Mouse (Mus musculus) intestine, postnatal 0 days (tissue): ENCODE measurements around the gene Lpcat1. TPM values are rescaled to one million over a fixed set of nuclear protein-coding genes. Genes with fewer than 3 reads are reported as not detected.

Experiments
- ATAC-seq: fragments of 200-750 bp; cut with Nextera tagmentation; 2 replicates; pipeline ENCODE4 v1.8.0; 2017; ENCODE audit warnings: mild to moderate bottlenecking, moderate TSS enrichment, moderate library complexity
- H3K27ac ChIP-seq: fragments of 300-500 bp; sonication (generic); 2 replicates; pipeline ENCODE4 v1.5.1; 2014; ENCODE audit warnings: mild to moderate bottlenecking, low read depth, low read length, moderate library complexity
- H3K27me3 ChIP-seq: fragments of 300-500 bp; sonication (generic); replicated peaks from 2 replicates; pipeline ENCODE4 v1.6.1; 2014; ENCODE audit warnings: low read length, mixed read lengths; ENCODE audit not compliant: control insufficient read depth, insufficient read depth
- H3K36me3 ChIP-seq: fragments of 300-500 bp; sonication (generic); 2 replicates; pipeline ENCODE4 v1.6.1; 2014; ENCODE audit warnings: mild to moderate bottlenecking, moderate library complexity; ENCODE audit not compliant: control insufficient read depth, insufficient read depth
- H3K4me1 ChIP-seq: fragments of 300-500 bp; sonication (generic); replicated peaks from 2 replicates; pipeline ENCODE4 v1.6.1; 2014; ENCODE audit warnings: antibody characterized with exemption, low read length, mixed read lengths; ENCODE audit not compliant: control insufficient read depth, insufficient read depth
- H3K4me2 ChIP-seq: fragments of 300-500 bp; sonication (generic); replicated peaks from 2 replicates; pipeline ENCODE4 v1.6.1; 2014; ENCODE audit warnings: low read depth, mild to moderate bottlenecking, moderate library complexity
- H3K4me3 ChIP-seq: fragments of 300-500 bp; sonication (generic); 2 replicates; pipeline ENCODE4 v1.5.1; 2014; ENCODE audit warnings: low read depth, low read length
- H3K9ac ChIP-seq: fragments of 300-500 bp; sonication (generic); 2 replicates; pipeline ENCODE4 v1.6.1; 2014; ENCODE audit warnings: mild to moderate bottlenecking, low read depth, low read length
- H3K9me3 ChIP-seq: fragments of 300-500 bp; sonication (generic); 2 replicates; pipeline ENCODE4 v1.6.1; 2016; ENCODE audit warnings: mixed run types; ENCODE audit not compliant: control insufficient read depth
- CTCF ChIP-seq: sonication (generic); IDR thresholded peaks from 2 replicates; pipeline ENCODE4 v1.5.1; 2016; ENCODE audit warnings: low read depth, mild to moderate bottlenecking, control low read depth, antibody characterized with exemption, moderate library complexity
- WGBS: fragments of 180-500 bp; shearing (Covaris S2); extraction: QIAGEN DNeasy Blood & Tissue Kit; methylation state at CpG from one replicate; pipeline ENCODE4 v1.1.7; 2014; 5-methylcytosine and 5-hydroxymethylcytosine counted together
- polyA plus RNA-seq: library from polyadenylated mRNA; unstranded; fragments of >200 nt; fragmentation: Nextera tagmentation; extraction: Ambion mirVana; gene quantifications from 2 replicates; pipeline ENCODE4 v1.2.1, GENCODE M21; 2015

The Lpcat1 gene
- polyA plus RNA-seq, 1 experiment from 2014 or later: 8.2 TPM

DNA sequence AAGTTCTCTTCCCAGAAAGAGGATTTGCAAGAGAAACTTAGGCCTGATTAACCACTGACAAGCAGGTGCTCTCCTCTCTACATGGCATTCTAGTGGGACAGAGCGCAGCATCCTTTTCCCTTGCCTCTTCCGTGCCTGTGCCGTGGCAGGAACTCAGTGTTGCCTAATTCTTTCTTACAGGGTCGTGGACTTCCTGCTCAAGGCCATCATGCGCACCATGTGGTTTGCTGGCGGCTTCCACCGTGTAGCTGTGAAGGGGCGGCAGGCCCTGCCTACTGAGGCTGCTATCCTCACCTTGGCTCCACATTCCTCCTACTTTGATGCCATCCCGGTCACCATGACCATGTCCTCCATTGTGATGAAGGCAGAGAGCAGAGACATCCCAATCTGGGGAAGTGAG is 21.7 kb downstream of the Lpcat1 start:
- no peaks in the 10 kb centered on the region for H3K9me3 ChIP-seq
- no peaks in the 10 kb centered on the region for H3K4me1 ChIP-seq
- no peak overlapping the region for H3K9ac ChIP-seq
- 84% methylated on average over 9 of the region's 9 CpGs for WGBS
- ATAC-seq: no peak
- H3K27me3 ChIP-seq: no peaks in the 10 kb centered on the region
- no peak overlapping the region for H3K4me2 ChIP-seq
- TF ChIP-seq CTCF: no peak
- H3K27ac ChIP-seq: no peak overlapping the region
- H3K4me3 ChIP-seq: no peak overlapping the region
- peaks cover 7% of the 10 kb centered on the region for H3K36me3 ChIP-seq

GRCm38 (mm10) chr13:73489986-73490385 is 23.0 kb downstream of the Lpcat1 start:
- no peak overlapping the region for H3K4me3 ChIP-seq
- no peaks in the 10 kb centered on the region for H3K27me3 ChIP-seq
- ATAC-seq: no peak
- H3K4me1 ChIP-seq: no peaks in the 10 kb centered on the region
- 92% methylated on average over 3 of the region's 3 CpGs for WGBS
- no peak overlapping the region for H3K9ac ChIP-seq
- H3K27ac ChIP-seq: no peak overlapping the region
- no peaks in the 10 kb centered on the region for H3K9me3 ChIP-seq
- no peak for TF ChIP-seq CTCF
- no peak overlapping the region for H3K4me2 ChIP-seq
- peaks cover 13% of the 10 kb centered on the region for H3K36me3 ChIP-seq

DNA sequence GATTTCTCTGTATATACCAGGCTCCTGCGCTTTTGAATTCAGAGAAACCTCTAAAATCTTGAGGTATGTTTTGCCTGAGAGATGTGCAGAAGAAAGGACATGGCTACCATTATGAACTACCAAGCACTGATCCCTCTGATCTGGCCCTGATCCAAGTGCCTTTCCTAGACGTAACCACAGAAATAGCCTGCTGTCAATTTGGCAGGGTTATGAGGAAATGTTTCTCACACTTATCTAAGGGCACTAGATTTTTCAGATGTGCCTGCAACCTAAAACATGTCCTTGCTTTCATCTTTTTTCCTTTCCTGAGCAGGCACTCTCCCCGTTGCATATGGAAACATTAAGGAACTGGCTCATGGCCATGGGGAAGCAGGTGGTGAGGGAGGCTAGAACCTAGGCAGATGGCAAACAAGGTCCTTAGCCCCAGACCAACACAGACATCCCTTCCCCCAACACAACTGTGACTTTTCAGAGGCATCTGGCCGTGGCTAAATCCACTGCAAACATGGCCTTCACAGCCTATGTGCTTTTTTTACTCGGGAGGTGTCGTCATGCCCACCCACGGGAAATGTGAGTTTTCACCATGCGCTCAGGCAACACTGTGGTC is 23.7 kb downstream of the Lpcat1 start:
- WGBS: 71% methylated on average over 8 of the region's 8 CpGs

GRCm38 (mm10) chr13:73493183-73493582 is 26.2 kb downstream of the Lpcat1 start:
- Histone ChIP-seq H3K9ac (no peak overlapping the region), H3K4me2 (no peak overlapping the region), H3K4me3 (no peak overlapping the region), H3K27me3 (no peaks in the 10 kb centered on the region), H3K36me3 (peaks cover 13% of the 10 kb centered on the region), H3K9me3 (no peaks in the 10 kb centered on the region), H3K4me1 (no peaks in the 10 kb centered on the region), H3K27ac (no peak overlapping the region)
- ATAC-seq: no peak
- no peak for TF ChIP-seq CTCF
- 92% methylated on average over 4 of the region's 4 CpGs for WGBS

More for the DNA sequence above, 23.7 kb downstream of the Lpcat1 start:
- no peak for TF ChIP-seq CTCF
- ATAC-seq: no peak
- H3K9me3 ChIP-seq: no peaks in the 10 kb centered on the region
- no peak overlapping the region for H3K4me2 ChIP-seq
- no peaks in the 10 kb centered on the region for H3K27me3 ChIP-seq
- H3K27ac ChIP-seq: no peak overlapping the region
- H3K4me3 ChIP-seq: no peak overlapping the region
- peaks cover 13% of the 10 kb centered on the region for H3K36me3 ChIP-seq
- H3K9ac ChIP-seq: no peak overlapping the region
- no peaks in the 10 kb centered on the region for H3K4me1 ChIP-seq

- TF ChIP-seq CTCF: no peak
- 94% methylated on average over 9 of the region's 9 CpGs for WGBS
- H3K36me3 ChIP-seq: peaks cover 18% of the 10 kb centered on the region
- H3K4me3 ChIP-seq: no peak overlapping the region
- no peaks in the 10 kb centered on the region for H3K9me3 ChIP-seq
- no peak for ATAC-seq
- H3K27me3 ChIP-seq: no peaks in the 10 kb centered on the region
- H3K4me1 ChIP-seq: no peaks in the 10 kb centered on the region
- no peak overlapping the region for H3K9ac ChIP-seq
- no peak overlapping the region for H3K4me2 ChIP-seq
- no peak overlapping the region; the same call in 1 of the 2 replicates for H3K27ac ChIP-seq
These were observed 27.5 kb downstream of the Lpcat1 start for GRCm38 (mm10) chr13:73494528-73494927.

GRCm38 (mm10) chr13:73496137-73496536 is 29.1 kb downstream of the Lpcat1 start:
- no peak overlapping the region for H3K4me2 ChIP-seq
- ATAC-seq: no peak
- no peaks in the 10 kb centered on the region for H3K27me3 ChIP-seq
- H3K4me3 ChIP-seq: no peak overlapping the region
- 60% methylated on average over 2 of the region's 2 CpGs for WGBS
- H3K4me1 ChIP-seq: no peaks in the 10 kb centered on the region
- peaks cover 11% of the 10 kb centered on the region for H3K36me3 ChIP-seq
- no peak overlapping the region for H3K9ac ChIP-seq
- no peaks in the 10 kb centered on the region for H3K9me3 ChIP-seq
- TF ChIP-seq CTCF: no peak
- H3K27ac ChIP-seq: no peak overlapping the region
